Mouse (Mus musculus): ENCODE results near the gene Tbx15. TPM values are rescaled to one million over a fixed set of nuclear protein-coding genes. Genes with fewer than 3 reads are reported as not detected.

Gene Tbx15
- polyA plus RNA-seq, 1 experiment, result 0.79 TPM

GRCm38 (mm10) chr3:99242481-99242880 lies 2.3 kb downstream of the Tbx15 start:
- TF ChIP-seq CTCF (IDR thresholded peaks at IDR 0.05; ENCODE audit: borderline replicate concordance, insufficient read depth, low read depth, low read length) (no peak), POLR2A (IDR thresholded peaks at IDR 0.05; ENCODE audit: borderline replicate concordance, insufficient read depth, low read length) (no peak)
- Histone ChIP-seq H3K4me3 (replicated peaks; ENCODE audit: insufficient read depth, low read depth, low read length) (no peak overlapping the region), H3K27me3 (ENCODE audit: control insufficient read depth, insufficient read depth, low read length) (peaks cover 9% of the 10 kb centered on the region; the same call in 1 of the 2 replicates), H3K4me1 (ENCODE audit: control insufficient read depth, insufficient read depth, low read length) (no peaks in the 10 kb centered on the region), H3K27ac (ENCODE audit: insufficient read depth, low read length) (no peak overlapping the region)
- 7% methylated on average over 8 of the region's 8 CpGs for WGBS
- no peak for DNase-seq

- Histone ChIP-seq H3K4me1 (ENCODE audit: control insufficient read depth, insufficient read depth, low read length) (no peaks in the 10 kb centered on the region), H3K27me3 (ENCODE audit: control insufficient read depth, insufficient read depth, low read length) (peaks cover 12% of the 10 kb centered on the region; the same call in 1 of the 2 replicates), H3K4me3 (replicated peaks; ENCODE audit: insufficient read depth, low read depth, low read length) (no peak overlapping the region), H3K27ac (ENCODE audit: insufficient read depth, low read length) (no peak overlapping the region)
- no peak for DNase-seq
- WGBS, result 14% methylated on average over 3 of the region's 3 CpGs
- TF ChIP-seq POLR2A (IDR thresholded peaks at IDR 0.05; ENCODE audit: borderline replicate concordance, insufficient read depth, low read length), result no peak
- TF ChIP-seq CTCF (IDR thresholded peaks at IDR 0.05; ENCODE audit: borderline replicate concordance, insufficient read depth, low read depth, low read length), result no peak
These were observed 5.2 kb downstream of the Tbx15 start for GRCm38 (mm10) chr3:99245341-99245740.

GRCm38 (mm10) chr3:99246629-99247028 lies 6.4 kb downstream of the Tbx15 start:
- H3K4me3 ChIP-seq (replicated peaks; ENCODE audit: insufficient read depth, low read depth, low read length), result no peak overlapping the region
- H3K27ac ChIP-seq (ENCODE audit: insufficient read depth, low read length), result no peak overlapping the region
- 30% methylated on average over 3 of the region's 3 CpGs for WGBS
- no peak for DNase-seq
- H3K27me3 ChIP-seq (ENCODE audit: control insufficient read depth, insufficient read depth, low read length), result peaks cover 13% of the 10 kb centered on the region; the same call in 1 of the 2 replicates
- no peaks in the 10 kb centered on the region for H3K4me1 ChIP-seq (ENCODE audit: control insufficient read depth, insufficient read depth, low read length)
- TF ChIP-seq CTCF (IDR thresholded peaks at IDR 0.05; ENCODE audit: borderline replicate concordance, insufficient read depth, low read depth, low read length), result no peak

- no peak overlapping the region for H3K27ac ChIP-seq (ENCODE audit: insufficient read depth, low read length)
- peaks cover 11% of the 10 kb centered on the region; the same call in 1 of the 2 replicates for H3K27me3 ChIP-seq (ENCODE audit: control insufficient read depth, insufficient read depth, low read length)
- no peak for DNase-seq
- WGBS, result 2% methylated on average over 4 of the region's 4 CpGs
- no peak for TF ChIP-seq CTCF (IDR thresholded peaks at IDR 0.05; ENCODE audit: borderline replicate concordance, insufficient read depth, low read depth, low read length)
- no peak for TF ChIP-seq POLR2A (IDR thresholded peaks at IDR 0.05; ENCODE audit: borderline replicate concordance, insufficient read depth, low read length)
- no peak overlapping the region for H3K4me3 ChIP-seq (replicated peaks; ENCODE audit: insufficient read depth, low read depth, low read length)
- no peaks in the 10 kb centered on the region for H3K4me1 ChIP-seq (ENCODE audit: control insufficient read depth, insufficient read depth, low read length)
These were observed 7.4 kb downstream of the Tbx15 start for GRCm38 (mm10) chr3:99247586-99247985.

GRCm38 (mm10) chr3:99247996-99248801 lies 8.0 kb downstream of the Tbx15 start:
- no peak for TF ChIP-seq POLR2A (IDR thresholded peaks at IDR 0.05; ENCODE audit: borderline replicate concordance, insufficient read depth, low read length)
- no peak for TF ChIP-seq CTCF (IDR thresholded peaks at IDR 0.05; ENCODE audit: borderline replicate concordance, insufficient read depth, low read depth, low read length)
- DNase-seq, result no peak
- Histone ChIP-seq H3K27me3 (ENCODE audit: control insufficient read depth, insufficient read depth, low read length) (peaks cover 11% of the 10 kb centered on the region; the same call in 1 of the 2 replicates), H3K27ac (ENCODE audit: insufficient read depth, low read length) (no peak overlapping the region), H3K4me1 (ENCODE audit: control insufficient read depth, insufficient read depth, low read length) (no peaks in the 10 kb centered on the region), H3K4me3 (replicated peaks; ENCODE audit: insufficient read depth, low read depth, low read length) (no peak overlapping the region)
- 6% methylated on average over 28 of the region's 28 CpGs for WGBS

GRCm38 (mm10) chr3:99248831-99249550 lies 8.8 kb downstream of the Tbx15 start:
- 4% methylated on average over 25 of the region's 25 CpGs for WGBS
- DNase-seq, result no peak
- Histone ChIP-seq H3K27ac (ENCODE audit: insufficient read depth, low read length) (no peak overlapping the region), H3K4me3 (replicated peaks; ENCODE audit: insufficient read depth, low read depth, low read length) (no peak overlapping the region), H3K27me3 (ENCODE audit: control insufficient read depth, insufficient read depth, low read length) (peaks cover 10% of the 10 kb centered on the region; the same call in 1 of the 2 replicates), H3K4me1 (ENCODE audit: control insufficient read depth, insufficient read depth, low read length) (no peaks in the 10 kb centered on the region)
- TF ChIP-seq POLR2A (IDR thresholded peaks at IDR 0.05; ENCODE audit: borderline replicate concordance, insufficient read depth, low read length) (no peak), CTCF (IDR thresholded peaks at IDR 0.05; ENCODE audit: borderline replicate concordance, insufficient read depth, low read depth, low read length) (no peak)

- TF ChIP-seq CTCF (IDR thresholded peaks at IDR 0.05; ENCODE audit: borderline replicate concordance, insufficient read depth, low read depth, low read length) (no peak), POLR2A (IDR thresholded peaks at IDR 0.05; ENCODE audit: borderline replicate concordance, insufficient read depth, low read length) (no peak)
- H3K4me1 ChIP-seq (ENCODE audit: control insufficient read depth, insufficient read depth, low read length), result no peaks in the 10 kb centered on the region
- 9% methylated on average over 11 of the region's 11 CpGs for WGBS
These were observed 9.3 kb downstream of the Tbx15 start for GRCm38 (mm10) chr3:99249551-99249870.

More at GRCm38 (mm10) chr3:99249551-99249870, 9.3 kb downstream of the Tbx15 start:
- Histone ChIP-seq H3K4me3 (replicated peaks; ENCODE audit: insufficient read depth, low read depth, low read length) (no peak overlapping the region), H3K27ac (ENCODE audit: insufficient read depth, low read length) (no peak overlapping the region), H3K27me3 (ENCODE audit: control insufficient read depth, insufficient read depth, low read length) (peaks cover 9% of the 10 kb centered on the region; the same call in 1 of the 2 replicates)
- DNase-seq, result no peak
